Mouse (Mus musculus) urinary bladder, adult 2 months (tissue): Measurements from ENCODE around the gene Whrn. TPM values are rescaled to one million over a fixed set of nuclear protein-coding genes. Genes with fewer than 3 reads are reported as not detected.

Experiments
- DNase-seq: peaks from one replicate; pipeline ENCODE4 v3.0.0; 2022; ENCODE audit warnings: low spot score
- polyA plus RNA-seq: library from polyadenylated mRNA; depleted of rRNA; stranded (reverse); fragments of >200 nt; gene quantifications from 2 replicates; pipeline ENCODE4 v1.2.3, GENCODE M21; 2012; rRNA removed

Whrn gene
- polyA plus RNA-seq = 4.7 and 4.8 TPM in 2 replicates

DNA sequence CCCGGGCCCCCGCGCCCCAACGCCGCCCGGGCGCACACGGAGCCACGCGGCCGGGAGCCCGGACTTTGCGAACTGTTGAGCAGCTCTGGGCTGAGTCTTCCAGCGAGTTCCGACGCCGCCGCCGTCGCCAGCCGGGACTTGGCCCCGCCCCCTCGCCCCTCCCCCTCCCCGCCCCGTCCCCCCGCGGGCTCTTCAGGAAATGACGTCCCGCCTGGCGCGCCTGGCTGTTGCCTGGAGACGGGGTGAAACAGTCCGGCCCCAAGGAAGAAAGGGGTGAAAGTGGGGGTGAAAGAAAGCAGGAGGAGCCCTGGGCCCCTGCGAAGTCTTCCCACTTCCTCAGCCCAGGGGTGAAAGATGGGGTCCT, at the start of gene Whrn:
Whrn (minus strand) TSS at position 77 of the 364 bp plus-strand sequence.
- DNase-seq = peak; percentile 47

GRCm38 (mm10) chr4:63545231-63545958, 49.6 kb upstream of the Whrn start:
- DNase-seq = no peak

- DNase-seq = peak; percentile 86
Measured at GRCm38 (mm10) chr4:63544494-63545230, 48.9 kb upstream of the Whrn start, which contains the start of gene Atp6v1g1. Gene Atp6v1g1, plus strand, starts transcription at chr4:63544772.

DNA sequence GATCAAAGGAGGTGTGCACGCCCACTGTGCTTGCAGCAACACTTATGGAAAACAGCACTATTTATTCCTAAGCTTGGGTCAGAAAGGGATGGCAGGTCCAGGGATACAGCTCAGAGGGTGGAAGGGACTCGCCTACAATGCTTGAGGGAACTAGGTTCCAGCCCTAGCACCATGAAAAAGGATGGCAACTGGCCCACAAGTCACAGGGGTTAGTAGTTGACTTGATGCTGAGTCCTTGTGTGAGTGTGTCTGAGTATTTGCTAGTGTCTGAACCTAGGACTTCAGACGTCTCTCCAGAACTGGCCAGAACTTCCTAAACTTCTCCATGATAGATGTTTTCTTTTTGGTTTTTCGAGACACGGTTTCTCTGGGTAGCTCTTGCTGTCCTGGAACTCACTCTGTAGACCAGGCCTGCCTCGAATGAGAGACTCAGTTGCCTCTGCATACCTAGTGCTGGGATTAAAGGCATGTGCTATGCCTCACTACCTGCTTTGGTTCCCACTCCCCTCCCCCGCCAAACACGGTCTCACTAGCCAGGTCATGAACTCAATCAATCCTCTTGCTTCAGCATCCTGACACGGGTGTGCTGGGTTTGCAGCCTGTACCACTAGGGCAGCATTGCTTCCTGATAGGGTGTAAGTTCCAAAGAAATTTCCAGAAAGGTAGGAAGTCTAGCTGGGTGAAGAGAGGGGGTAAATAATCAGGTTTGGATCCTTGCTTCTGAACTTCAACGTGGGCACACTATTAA, 48.1 kb upstream of the Whrn start:
- no peak for DNase-seq

DNA sequence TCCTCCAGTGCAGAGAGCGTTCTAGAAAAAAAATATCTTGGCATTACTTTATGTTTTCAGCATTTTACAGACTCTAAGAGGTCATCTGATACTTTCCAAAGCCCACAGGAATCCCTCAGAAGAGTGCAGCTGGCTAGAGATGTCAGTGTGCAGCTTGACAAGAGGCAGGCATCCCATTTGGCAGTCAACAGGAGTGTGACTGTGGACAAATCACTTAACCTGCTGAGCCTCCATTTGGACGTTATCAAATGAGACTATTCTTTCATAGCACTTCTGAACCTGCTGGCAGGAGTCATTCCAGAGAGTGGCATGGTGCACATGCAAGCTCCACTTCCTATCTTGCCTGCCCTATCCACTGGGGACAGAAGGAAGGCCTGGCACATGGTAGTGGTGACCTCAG, 46.4 kb upstream of the Whrn start:
- DNase-seq = no peak

- DNase-seq = no peak
Measured at GRCm38 (mm10) chr4:63537602-63538001, 41.8 kb upstream of the Whrn start.

- DNase-seq = no peak
Measured at GRCm38 (mm10) chr4:63530409-63530808, 34.6 kb upstream of the Whrn start.

DNA sequence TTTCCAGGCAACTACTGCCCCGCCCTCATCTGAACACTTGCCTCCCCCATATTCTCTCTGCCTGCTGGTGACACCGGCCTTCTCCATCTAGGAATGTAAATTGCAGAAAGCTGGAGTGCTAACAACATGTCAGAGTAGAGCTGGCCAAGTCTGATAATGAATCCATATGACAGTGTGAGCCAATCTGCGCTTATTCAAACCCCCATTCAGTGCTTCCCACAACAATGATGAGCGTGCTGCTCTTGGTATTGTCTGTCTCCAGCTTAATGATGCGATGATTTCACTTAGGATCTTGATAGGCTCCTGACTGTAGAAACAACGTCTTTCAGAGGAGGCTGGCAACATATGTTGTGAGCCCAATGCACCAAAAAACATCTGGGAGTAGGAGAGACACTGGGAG, 33.2 kb upstream of the Whrn start:
- DNase-seq = no peak

DNA sequence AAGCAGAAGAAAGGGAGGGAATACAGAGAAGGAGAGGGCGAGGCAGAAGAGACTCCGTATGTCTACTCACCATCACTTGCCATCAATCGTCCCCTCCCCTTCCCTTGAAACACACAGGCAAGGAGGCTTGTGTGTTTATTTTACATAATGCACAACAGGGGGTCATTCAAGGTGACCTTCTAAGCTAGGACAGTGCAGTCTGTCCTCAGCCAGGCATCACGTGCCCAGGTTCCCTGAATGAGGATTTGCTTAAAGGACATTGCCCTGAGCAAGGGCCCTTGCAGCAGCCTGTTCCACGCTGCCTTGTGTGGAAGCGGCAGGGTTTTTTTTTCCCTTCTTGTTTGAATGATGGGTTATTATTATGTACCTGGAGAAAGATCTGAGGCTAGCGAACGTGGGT, 29.7 kb upstream of the Whrn start:
- DNase-seq = no peak

- DNase-seq = no peak
Measured at GRCm38 (mm10) chr4:63521813-63522419, 26.1 kb upstream of the Whrn start.

DNA sequence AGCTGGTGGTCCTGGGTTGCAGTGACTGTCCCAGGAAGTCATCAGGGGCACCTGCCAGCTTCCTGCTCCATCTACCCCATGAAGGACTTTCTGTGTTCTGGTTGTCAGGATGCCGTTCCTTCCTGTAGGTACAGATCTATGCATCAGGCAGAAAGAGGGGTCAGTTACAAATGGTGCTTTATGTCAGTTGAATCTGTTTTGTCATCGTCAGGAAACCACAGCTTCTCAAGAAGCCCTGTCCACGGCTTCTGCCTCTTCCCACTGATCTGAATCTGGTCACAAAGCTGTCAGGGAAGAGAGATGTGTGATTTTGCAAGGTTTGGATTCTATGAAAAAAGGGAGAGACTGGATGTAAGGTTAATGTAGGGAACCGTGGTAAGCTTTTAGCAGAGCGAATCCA, 19.2 kb upstream of the Whrn start:
- no peak for DNase-seq

DNA sequence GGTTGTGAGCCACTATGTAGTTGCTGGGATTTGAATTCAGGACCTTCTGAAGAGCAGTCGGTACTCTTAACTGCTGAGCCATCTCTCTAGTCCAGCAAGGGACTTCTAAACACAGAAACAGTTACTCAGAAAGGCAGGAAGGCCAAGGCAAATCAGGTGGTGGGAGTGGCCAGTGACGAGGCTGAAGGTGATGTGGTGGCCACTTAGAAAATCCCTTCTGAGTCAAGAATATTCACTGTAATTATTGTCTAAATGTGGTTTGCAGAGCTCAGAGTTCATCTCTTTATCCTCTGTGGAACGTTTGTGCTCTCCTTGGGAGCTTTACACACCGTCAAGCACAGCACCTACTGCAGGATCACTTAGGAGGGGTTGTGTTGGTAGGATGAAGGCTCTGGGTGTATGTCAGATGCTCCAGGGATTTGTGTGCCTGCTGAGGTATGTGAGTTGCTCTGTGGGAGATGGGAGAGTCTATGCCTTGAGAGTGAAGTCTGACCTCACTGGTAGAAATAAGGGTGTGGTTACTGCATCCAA, 18.7 kb upstream of the Whrn start:
- DNase-seq = no peak

DNA sequence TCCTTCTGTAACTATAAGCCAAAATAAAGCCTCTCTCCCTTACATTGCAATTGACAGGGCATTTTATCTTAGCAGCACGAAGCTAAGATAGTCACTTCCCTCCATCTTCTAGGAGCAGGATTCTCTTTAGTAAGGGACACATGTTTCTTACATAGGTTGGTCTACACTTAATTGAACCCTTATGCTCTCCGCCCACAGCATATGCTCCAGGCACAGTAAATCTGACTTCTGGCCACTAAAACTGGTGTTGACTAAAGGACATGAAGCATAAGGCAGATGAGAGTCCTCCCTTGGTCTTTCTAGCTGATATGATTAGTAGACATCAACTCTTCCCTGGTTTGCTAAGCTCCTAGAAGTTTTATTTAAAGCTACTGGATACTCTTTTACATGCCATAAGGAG, 17.1 kb upstream of the Whrn start:
- no peak for DNase-seq

GRCm38 (mm10) chr4:63508232-63508631, 12.4 kb upstream of the Whrn start:
- peak; percentile 57 for DNase-seq

- DNase-seq = no peak
Measured at GRCm38 (mm10) chr4:63507478-63507877, 11.7 kb upstream of the Whrn start.

DNA sequence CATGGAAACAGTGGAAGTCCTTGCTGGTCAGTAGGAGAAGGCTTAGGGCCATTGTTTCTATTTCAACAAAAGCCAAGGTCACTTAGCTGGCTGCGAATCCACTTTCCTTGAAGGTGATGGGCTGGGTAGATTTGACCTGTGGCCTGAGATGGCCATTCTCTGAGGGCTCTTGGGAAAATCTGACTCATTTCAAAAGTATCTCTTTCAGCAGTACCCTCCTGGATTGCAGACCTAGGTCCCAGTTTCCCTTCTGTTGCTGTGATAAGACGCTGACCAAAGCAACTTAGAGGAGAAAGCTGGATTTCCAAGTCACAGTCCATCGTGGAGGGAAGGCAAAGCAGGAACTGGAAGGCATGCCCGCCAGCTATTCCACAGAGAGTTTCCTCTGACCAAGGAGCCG, 8.2 kb upstream of the Whrn start:
- DNase-seq = no peak

GRCm38 (mm10) chr4:63501050-63501449, 5.3 kb upstream of the Whrn start:
- DNase-seq = no peak

DNA sequence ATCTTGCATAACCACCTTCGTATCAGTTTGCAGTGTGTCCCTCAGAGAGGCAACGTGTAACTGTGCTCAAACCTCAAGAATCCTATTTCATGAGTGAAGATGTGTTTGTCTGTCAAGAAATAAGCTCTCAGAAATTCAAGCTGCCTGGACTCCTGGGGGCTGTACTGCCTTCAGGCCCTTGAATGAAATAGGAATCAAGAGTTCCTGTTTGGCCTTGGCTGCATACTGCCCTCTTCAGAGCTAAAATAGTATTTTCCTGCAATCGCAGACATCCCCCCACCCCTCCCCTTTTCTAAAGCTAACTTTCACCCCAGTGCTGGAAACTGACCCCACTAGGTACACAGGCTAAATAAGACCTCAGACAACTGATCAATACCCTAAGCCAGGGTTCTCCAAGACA, 2.6 kb upstream of the Whrn start:
- no peak for DNase-seq

- no peak for DNase-seq
Measured at GRCm38 (mm10) chr4:63496312-63496711, 521 bp upstream of the Whrn start.

- DNase-seq = peak; percentile 40
Measured at GRCm38 (mm10) chr4:63494967-63495914, 550 bp downstream of the Whrn start.
